Mouse (Mus musculus) CH12.LX (cell line): ENCODE measurements at regions not wholly inside any gene's neighbourhood (a gene's known extent, or its start where the extent isn't known, plus 50 kb on each side); places are given as distances from the start of the nearest gene placed in this dataset.

Source experiments
- DNase-seq: peaks from one replicate; pipeline ENCODE4 v3.0.0-alpha.2; 2013; ENCODE audit errors: extremely low read depth
- H3K27ac ChIP-seq: 2 replicates; pipeline ENCODE4 v1.5.1; 2012; ENCODE audit warnings: low read depth, mild to moderate bottlenecking, control low read depth, moderate library complexity; ENCODE audit not compliant: insufficient read depth
- H3K27me3 ChIP-seq: replicated peaks from 2 replicates; pipeline ENCODE3; 2012; ENCODE audit warnings: inconsistent platforms
- H3K36me3 ChIP-seq, 2 experiments: replicated peaks in 1 of 2; 2 replicates each; pipeline versions ENCODE3 to v1.6.1; 2012; ENCODE audit warnings: inconsistent platforms in 1 of 2, low read length in 1 of 2, mild to moderate bottlenecking in 1 of 2, mixed read lengths in 1 of 2, moderate library complexity in 1 of 2; ENCODE audit not compliant: control insufficient read depth in 1 of 2, insufficient read depth in 1 of 2
- H3K4me1 ChIP-seq, 2 experiments: 2 replicates each; pipeline ENCODE4 v1.6.1; 2012; ENCODE audit warnings: inconsistent platforms in 1 of 2, moderate library complexity in 1 of 2; ENCODE audit not compliant: insufficient read depth in 2 of 2, control insufficient read depth in 1 of 2
- H3K4me2 ChIP-seq: 2 replicates; pipeline ENCODE4 v1.6.1; 2012; ENCODE audit warnings: low read depth, mild to moderate bottlenecking, control low read depth; ENCODE audit not compliant: poor library complexity, insufficient read depth, severe bottlenecking
- H3K4me3 ChIP-seq, 3 experiments: fragments of 150-350 bp in 1 of 3; sonication (generic) in 1 of 3; replicated peaks in 1 of 3; 2 replicates each; pipeline versions ENCODE3 to v1.5.1; 2011 to 2012; ENCODE audit warnings: low read depth in 2 of 3, low read length in 2 of 3, mild to moderate bottlenecking in 2 of 3, moderate library complexity in 2 of 3, control low read depth in 1 of 3, improper control_type of control experiment in 1 of 3, inconsistent platforms in 1 of 3, mixed read lengths in 1 of 3; ENCODE audit not compliant: poor library complexity in 1 of 3
- H3K79me2 ChIP-seq: replicated peaks from 2 replicates; pipeline ENCODE4 v1.6.1; 2012; ENCODE audit warnings: mild to moderate bottlenecking, moderate library complexity; ENCODE audit not compliant: control insufficient read depth, poor library complexity, insufficient read depth, severe bottlenecking; ENCODE audit errors: extremely low read depth
- H3K9ac ChIP-seq: 2 replicates; pipeline ENCODE4 v1.6.1; 2012; ENCODE audit warnings: low read depth, mild to moderate bottlenecking, control low read depth, moderate library complexity; ENCODE audit not compliant: insufficient read depth
- H3K9me3 ChIP-seq: replicated peaks from 2 replicates; pipeline ENCODE3; 2012; ENCODE audit warnings: low read length, inconsistent platforms, mixed read lengths
- BHLHE40 ChIP-seq: IDR thresholded peaks from 2 replicates; pipeline ENCODE4 v1.6.1; 2011; ENCODE audit warnings: mild to moderate bottlenecking, low read depth, low read length, improper control_type of control experiment
- CHD2 ChIP-seq: IDR thresholded peaks from 2 replicates; pipeline ENCODE4 v1.6.1; 2011; ENCODE audit warnings: low read length, improper control_type of control experiment
- CTCF ChIP-seq, 2 experiments: IDR thresholded peaks in 1 of 2; conservative IDR thresholded peaks in 1 of 2; 2 replicates each; pipeline ENCODE4 v1.5.1; 2011 to 2012; ENCODE audit warnings: low read depth in 2 of 2, low read length in 2 of 2, improper control_type of control experiment in 1 of 2, inconsistent platforms in 1 of 2, mild to moderate bottlenecking in 1 of 2, moderate library complexity in 1 of 2
- E2F4 ChIP-seq: IDR thresholded peaks from 2 replicates; pipeline ENCODE4 v1.6.1; 2011; ENCODE audit warnings: low read depth, low read length, improper control_type of control experiment; ENCODE audit not compliant: insufficient replicate concordance
- ELF1 ChIP-seq: IDR thresholded peaks from 2 replicates; pipeline ENCODE4 v1.6.1; 2014; ENCODE audit warnings: low read depth, mild to moderate bottlenecking, inconsistent platforms, low read length, improper control_type of control experiment
- EP300 ChIP-seq: IDR thresholded peaks from 2 replicates; pipeline ENCODE4 v1.6.1; 2011; ENCODE audit warnings: low read length, improper control_type of control experiment
- GABPA ChIP-seq: IDR thresholded peaks from 2 replicates; pipeline ENCODE4 v1.6.1; 2012; ENCODE audit warnings: low read depth, low read length, improper control_type of control experiment, inconsistent platforms; ENCODE audit not compliant: insufficient replicate concordance
- HCFC1 ChIP-seq: IDR thresholded peaks from 2 replicates; pipeline ENCODE4 v1.6.1; 2012; ENCODE audit warnings: low read depth, mild to moderate bottlenecking, inconsistent platforms, low read length, improper control_type of control experiment
- IRF4 ChIP-seq: IDR thresholded peaks from 2 replicates; pipeline ENCODE4 v1.6.1; 2014; ENCODE audit warnings: low read depth, mild to moderate bottlenecking, inconsistent platforms, low read length, improper control_type of control experiment
- JUN ChIP-seq: IDR thresholded peaks from 2 replicates; pipeline ENCODE4 v1.6.1; 2011; ENCODE audit warnings: low read depth, mild to moderate bottlenecking, low read length, improper control_type of control experiment, moderate library complexity; ENCODE audit not compliant: insufficient read depth
- MAFK ChIP-seq: IDR thresholded peaks from 2 replicates; pipeline ENCODE4 v1.6.1; 2011; ENCODE audit warnings: low read length, improper control_type of control experiment; ENCODE audit not compliant: insufficient replicate concordance
- MAX ChIP-seq: IDR thresholded peaks from 2 replicates; pipeline ENCODE4 v1.6.1; 2011; ENCODE audit warnings: low read length, improper control_type of control experiment
- MEF2A ChIP-seq: IDR thresholded peaks from 2 replicates; pipeline ENCODE4 v1.6.1; 2014; ENCODE audit warnings: low read depth, mild to moderate bottlenecking, inconsistent platforms, low read length, improper control_type of control experiment, borderline replicate concordance
- PAX5 ChIP-seq: IDR thresholded peaks from 2 replicates; pipeline ENCODE4 v1.6.1; 2012; ENCODE audit warnings: low read length, inconsistent platforms, mixed read lengths
- POLR2AphosphoS2 ChIP-seq: IDR thresholded peaks from 2 replicates; pipeline ENCODE4 v1.6.1; 2011; ENCODE audit warnings: low read depth, low read length, improper control_type of control experiment
- RCOR1 ChIP-seq: conservative IDR thresholded peaks from 2 replicates; pipeline ENCODE4 v1.6.1; 2012; ENCODE audit warnings: low read depth, mild to moderate bottlenecking, inconsistent platforms, low read length, improper control_type of control experiment
- SIN3A ChIP-seq: IDR thresholded peaks from 2 replicates; pipeline ENCODE4 v1.6.1; 2012; ENCODE audit warnings: low read length, improper control_type of control experiment, inconsistent platforms
- SMC3 ChIP-seq: IDR thresholded peaks from 2 replicates; pipeline ENCODE4 v1.6.1; 2011; ENCODE audit warnings: low read depth, low read length, improper control_type of control experiment
- TCF12 ChIP-seq: IDR thresholded peaks from 2 replicates; pipeline ENCODE4 v1.6.1; 2014; ENCODE audit warnings: low read depth, mild to moderate bottlenecking, inconsistent platforms, low read length, improper control_type of control experiment
- UBTF ChIP-seq: IDR thresholded peaks from 2 replicates; pipeline ENCODE4 v1.6.1; 2012; ENCODE audit warnings: low read depth, mild to moderate bottlenecking, inconsistent platforms, low read length, improper control_type of control experiment, moderate library complexity
- USF1 ChIP-seq: IDR thresholded peaks from 2 replicates; pipeline ENCODE4 v1.6.1; 2014; ENCODE audit warnings: low read depth, mild to moderate bottlenecking, inconsistent platforms, low read length, improper control_type of control experiment
- USF2 ChIP-seq: conservative IDR thresholded peaks from 2 replicates; pipeline ENCODE4 v1.6.1; 2011; ENCODE audit warnings: low read depth, low read length, improper control_type of control experiment
- ZKSCAN1 ChIP-seq: IDR thresholded peaks from 2 replicates; pipeline ENCODE4 v1.6.1; 2012; ENCODE audit warnings: low read depth, inconsistent platforms, low read length, improper control_type of control experiment, borderline replicate concordance
- ZMIZ1 ChIP-seq: IDR thresholded peaks from 2 replicates; pipeline ENCODE4 v1.6.1; 2012; ENCODE audit warnings: low read depth, mild to moderate bottlenecking, inconsistent platforms, low read length, improper control_type of control experiment
- ZNF384 ChIP-seq: IDR thresholded peaks from 2 replicates; pipeline ENCODE4 v1.6.1; 2012; ENCODE audit warnings: low read depth, low read length, improper control_type of control experiment, inconsistent platforms
- dilution Hi-C: fragments of 300-500 bp; cut with MboI; formaldehyde crosslinking; loops from 2 replicates; pipeline ENCODE4 v1.14.3; 2020; ENCODE audit warnings: low sequenced_read_pairs; ENCODE audit not compliant: extremely low pct_unique_long_range_greater_than_20kb, extremely low pct_ligation_motif_present
- in situ Hi-C: fragments of 300-500 bp; cut with MboI; formaldehyde crosslinking; loops from 3 replicates; pipeline ENCODE4 v1.14.3; 2019; ENCODE audit warnings: low sequenced_read_pairs, low pct_ligation_motif_present, low pct_unique_long_range_greater_than_20kb, mixed read lengths

DNA sequence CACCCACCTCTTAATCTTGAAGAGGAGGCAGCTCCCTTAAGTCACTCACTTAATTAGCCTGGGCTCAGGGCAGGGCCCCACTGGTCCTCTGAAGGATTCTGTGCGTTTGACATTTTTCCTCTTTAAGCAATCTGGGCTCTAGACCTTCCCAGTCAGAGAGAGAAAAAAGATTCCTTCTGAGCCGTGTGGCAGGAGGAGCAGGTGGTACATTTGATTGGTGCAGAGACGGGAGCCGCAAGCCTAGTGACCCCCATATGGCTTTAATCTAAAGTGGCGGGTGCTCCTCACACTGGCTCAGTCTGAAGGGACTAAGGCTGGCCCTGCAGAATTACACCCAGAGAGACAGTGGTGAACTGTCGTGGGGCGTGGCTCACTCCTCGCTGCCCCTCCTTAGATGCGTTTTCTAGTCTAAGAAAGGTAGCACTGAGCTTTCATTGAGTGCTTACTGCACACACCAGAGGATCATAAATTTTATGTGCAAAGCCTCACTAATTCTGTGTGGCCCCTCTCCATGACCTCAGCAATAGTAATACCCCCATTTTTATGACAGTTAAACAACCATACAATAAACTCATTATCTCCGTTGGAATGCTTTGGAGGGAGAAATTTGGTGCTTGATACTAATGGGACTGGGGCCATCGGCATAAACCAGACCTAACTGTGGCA is 101.8 kb upstream of the Smim15 start:
- TF ChIP-seq SIN3A (no peak), POLR2AphosphoS2 (no peak), CTCF (conservative IDR thresholded peaks at IDR 0.05 in 1 of 2, IDR thresholded peaks at IDR 0.05 in 1 of 2; ENCODE audit: low read depth in 2 of 2, low read length in 2 of 2) (no peak), ZMIZ1 (no peak), JUN (no peak), TCF12 (no peak), SMC3 (no peak), UBTF (no peak), HCFC1 (no peak), RCOR1 (no peak), ELF1 (no peak), ZKSCAN1 (no peak), EP300 (no peak), ZNF384 (no peak), MAFK (no peak), MEF2A (no peak), MAX (no peak), USF1 (no peak), GABPA (no peak), CHD2 (no peak)
- no peaks in the 10 kb centered on the region for H3K36me3 ChIP-seq
- no peak overlapping the region for H3K9ac ChIP-seq
- DNase-seq = no peak
- dilution Hi-C loops = no loop called here
- no peak overlapping the region for H3K27ac ChIP-seq
- no peaks in the 10 kb centered on the region for H3K79me2 ChIP-seq
- H3K9me3 ChIP-seq = no peaks in the 10 kb centered on the region
- no peaks in the 10 kb centered on the region for H3K27me3 ChIP-seq
- H3K4me3 ChIP-seq = no peak overlapping the region
- no peaks in the 10 kb centered on the region for H3K4me1 ChIP-seq
- H3K4me2 ChIP-seq = no peak overlapping the region
- in situ Hi-C loops = no loop called here

DNA sequence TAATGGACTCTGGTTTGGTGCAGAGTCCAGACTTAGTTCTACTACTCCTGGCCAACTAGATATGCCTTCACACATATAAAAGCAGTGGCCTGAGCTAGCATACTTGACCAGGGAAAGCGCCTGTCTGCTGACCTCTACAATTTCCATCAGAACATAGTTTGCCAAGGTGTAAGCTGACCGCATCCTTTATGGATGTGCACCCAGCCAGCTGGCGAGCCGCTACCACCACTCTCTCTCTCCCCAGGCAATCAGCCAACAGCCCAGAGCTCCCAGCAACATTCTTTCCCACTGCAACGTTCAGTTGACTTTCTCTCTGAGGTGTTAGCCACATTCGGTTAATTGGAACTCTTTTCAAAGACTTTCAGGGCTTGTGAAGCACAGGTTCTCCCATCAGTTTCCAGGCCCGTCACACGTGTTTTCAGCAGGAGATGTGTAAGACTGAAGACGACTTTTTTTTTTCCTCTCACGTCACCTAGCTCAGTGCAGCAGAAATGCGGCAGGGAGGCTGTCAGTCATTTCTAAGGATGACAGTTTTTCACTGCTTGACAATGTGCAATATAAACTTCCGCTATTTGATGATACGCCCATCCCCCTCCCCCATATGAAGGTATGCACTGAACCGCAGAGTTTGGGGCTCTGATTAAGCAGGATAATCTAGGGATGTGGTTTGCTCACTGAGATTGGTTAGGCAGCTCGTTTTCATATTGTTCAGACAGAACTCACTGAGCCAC is 104.2 kb upstream of the Smim15 start:
- no peaks in the 10 kb centered on the region for H3K36me3 ChIP-seq
- no peak for DNase-seq
- H3K79me2 ChIP-seq = no peaks in the 10 kb centered on the region
- H3K9ac ChIP-seq = no peak overlapping the region
- no peak overlapping the region for H3K4me2 ChIP-seq
- H3K27me3 ChIP-seq = no peaks in the 10 kb centered on the region
- no peak overlapping the region for H3K4me3 ChIP-seq
- no peaks in the 10 kb centered on the region for H3K4me1 ChIP-seq
- dilution Hi-C loops = no loop called here
- no peak overlapping the region for H3K27ac ChIP-seq
- in situ Hi-C loops = no loop called here
- H3K9me3 ChIP-seq = no peaks in the 10 kb centered on the region
- TF ChIP-seq IRF4 (no peak), PAX5 (no peak), ZNF384 (no peak), E2F4 (no peak), USF2 (no peak), BHLHE40 (no peak), JUN (no peak), MAX (no peak)
